12 mouse cellular contexts compared by ENCODE assay signal in the genomic region with DNA sequence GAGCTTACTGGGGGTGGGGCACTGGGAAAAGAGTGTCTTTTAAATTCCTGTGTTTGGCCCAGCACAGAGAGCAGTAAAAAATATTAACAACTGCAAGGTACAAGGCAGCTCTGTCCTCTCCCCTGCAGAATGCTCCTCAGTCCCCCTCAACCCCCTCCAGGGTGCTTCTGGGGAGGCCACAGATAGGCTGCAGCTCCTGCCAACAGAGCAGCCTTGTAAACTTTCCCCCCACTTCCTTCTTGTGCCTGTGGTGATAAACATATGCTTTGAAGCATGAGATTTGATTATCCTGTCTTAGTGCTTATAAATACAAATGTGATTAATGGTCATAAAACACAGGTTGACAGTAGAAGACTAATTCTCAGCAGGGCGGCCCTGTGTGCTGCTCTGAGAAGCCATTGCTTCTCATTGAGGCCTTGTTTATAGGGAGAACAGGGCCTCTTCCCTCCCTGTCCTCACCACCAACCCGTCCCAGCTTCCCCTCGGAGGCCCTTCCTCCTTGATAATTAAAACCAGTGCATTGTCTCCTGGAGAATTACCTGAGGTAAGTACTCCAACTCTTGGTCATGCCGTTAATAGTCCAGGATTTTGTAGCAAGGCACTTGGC. TPM values are rescaled to one million over a fixed set of nuclear protein-coding genes. Genes with fewer than 3 reads are reported as not detected.
DNase-seq lines count a peak whose midpoint lies in the region; ATAC-seq lines count a peak whose summit lies in the region.
"Had no signal": no experiment of that assay in that cellular context is flagged by ENCODE, and none has a peak within 500 bp of the region (broad histone marks: within the 10 kb centered on the region; RNA-seq: fewer than 3 reads in every experiment).

No protein-coding gene starts in this region.

- no peak overlapping the region for H3K9ac ChIP-seq in forebrain, embryonic 12.5 days
- no peak overlapping the region for H3K9ac ChIP-seq in lung, embryonic 15.5 days
- no peak overlapping the region for H3K9ac ChIP-seq in hindbrain, embryonic 11.5 days (ENCODE audit: low read depth, low read length)
- no peak overlapping the region for H3K9ac ChIP-seq in forebrain, embryonic 14.5 days (ENCODE audit: low read length)
- H3K9ac ChIP-seq: heart, embryonic 15.5 days; liver, embryonic 13.5 days; midbrain, embryonic 12.5 days had no signal

- DNase-seq in forebrain, embryonic 10.5 days (ENCODE audit: extremely low spot score, low spot score): no peak
- no peak for DNase-seq in lung, postnatal 36 days
- DNase-seq in hindbrain, embryonic 11.5 days (ENCODE audit: low spot score): peak; percentile 15
- DNase-seq in mesoderm, embryonic 11.5 days (ENCODE audit: low read depth, low spot score): peak; percentile 26
- no peak for DNase-seq in forebrain, embryonic 14.5 days (ENCODE audit: low spot score)
- DNase-seq in heart, adult 9 months (ENCODE audit: low spot score in 2 of 2): no peak
- DNase-seq: liver, embryonic 13.5 days had no signal

- WGBS in forebrain, embryonic 10.5 days: 30% methylated on average over 4 of the region's 4 CpGs
- 21% methylated on average over 4 of the region's 4 CpGs for WGBS in forebrain, embryonic 12.5 days
- 20% methylated on average over 4 of the region's 4 CpGs for WGBS in lung, embryonic 15.5 days
- WGBS in hindbrain, embryonic 11.5 days: 36% methylated on average over 4 of the region's 4 CpGs
- 9% methylated on average over 4 of the region's 4 CpGs for WGBS in forebrain, embryonic 14.5 days

- H3K9me3 ChIP-seq in forebrain, embryonic 10.5 days: no peaks in the 10 kb centered on the region
- H3K9me3 ChIP-seq in forebrain, embryonic 12.5 days: no peaks in the 10 kb centered on the region
- no peaks in the 10 kb centered on the region for H3K9me3 ChIP-seq in lung, embryonic 15.5 days
- H3K9me3 ChIP-seq in hindbrain, embryonic 11.5 days (ENCODE audit: control insufficient read depth, low read length): no peaks in the 10 kb centered on the region
- no peaks in the 10 kb centered on the region for H3K9me3 ChIP-seq in forebrain, embryonic 14.5 days (replicated peaks; ENCODE audit: control insufficient read depth, low read length)
- H3K9me3 ChIP-seq: heart, embryonic 15.5 days; liver, embryonic 13.5 days; midbrain, embryonic 12.5 days had no signal

- no peak overlapping the region for H3K4me2 ChIP-seq in forebrain, embryonic 12.5 days
- H3K4me2 ChIP-seq in lung, embryonic 15.5 days: no peak overlapping the region
- H3K4me2 ChIP-seq in hindbrain, embryonic 11.5 days (replicated peaks; ENCODE audit: low read depth, low read length): no peak overlapping the region
- no peak overlapping the region for H3K4me2 ChIP-seq in forebrain, embryonic 14.5 days (ENCODE audit: low read length)
- H3K4me2 ChIP-seq: heart, embryonic 15.5 days; liver, embryonic 13.5 days; midbrain, embryonic 12.5 days had no signal

- H3K4me3 ChIP-seq in forebrain, embryonic 10.5 days: no peak overlapping the region
- no peak overlapping the region for H3K4me3 ChIP-seq in forebrain, embryonic 12.5 days (replicated peaks)
- no peak overlapping the region for H3K4me3 ChIP-seq in lung, embryonic 15.5 days
- no peak overlapping the region for H3K4me3 ChIP-seq in hindbrain, embryonic 11.5 days (ENCODE audit: low read depth, low read length)
- H3K4me3 ChIP-seq in forebrain, embryonic 14.5 days (ENCODE audit: low read depth, low read length): no peak overlapping the region
- H3K4me3 ChIP-seq: heart, embryonic 15.5 days; left cerebral cortex, adult 2 months; liver, embryonic 13.5 days; midbrain, embryonic 12.5 days had no signal

- ATAC-seq in forebrain, embryonic 12.5 days (ENCODE audit: low FRiP score): no peak
- no peak for ATAC-seq in lung, embryonic 15.5 days (ENCODE audit: borderline replicate concordance, extremely low read depth, low FRiP score, low TSS enrichment)
- ATAC-seq in hindbrain, embryonic 11.5 days (ENCODE audit: low FRiP score): no peak
- no peak for ATAC-seq in forebrain, embryonic 14.5 days

- H3K4me1 ChIP-seq in forebrain, embryonic 10.5 days: peaks cover 24% of the 10 kb centered on the region
- peaks cover 13% of the 10 kb centered on the region; the same call in 1 of the 2 replicates for H3K4me1 ChIP-seq in forebrain, embryonic 12.5 days
- peaks cover 23% of the 10 kb centered on the region for H3K4me1 ChIP-seq in lung, embryonic 15.5 days
- 0 out of 2 replicates have a peak, but pooled peaks cover 2% of the 10 kb centered on the region for H3K4me1 ChIP-seq in hindbrain, embryonic 11.5 days (replicated peaks; ENCODE audit: control insufficient read depth, insufficient read depth, low read length)
- H3K4me1 ChIP-seq in forebrain, embryonic 14.5 days (ENCODE audit: control insufficient read depth, insufficient read depth, low read length): peaks cover 8% of the 10 kb centered on the region; the same call in 1 of the 2 replicates
- H3K4me1 ChIP-seq: liver, embryonic 13.5 days had no signal

- H3K36me3 ChIP-seq in forebrain, embryonic 10.5 days (replicated peaks): no peaks in the 10 kb centered on the region
- H3K36me3 ChIP-seq in forebrain, embryonic 12.5 days (replicated peaks): no peaks in the 10 kb centered on the region
- no peaks in the 10 kb centered on the region for H3K36me3 ChIP-seq in lung, embryonic 15.5 days
- H3K36me3 ChIP-seq in hindbrain, embryonic 11.5 days (ENCODE audit: control insufficient read depth, insufficient read depth, low read length): no peaks in the 10 kb centered on the region
- H3K36me3 ChIP-seq in forebrain, embryonic 14.5 days (ENCODE audit: control insufficient read depth, insufficient read depth, low read length): no peaks in the 10 kb centered on the region
- H3K36me3 ChIP-seq: heart, embryonic 15.5 days; liver, embryonic 13.5 days; midbrain, embryonic 12.5 days had no signal

- H3K27ac ChIP-seq in forebrain, embryonic 10.5 days: peak overlapping the region; percentile 63; the same call in 1 of the 2 replicates
- H3K27ac ChIP-seq in forebrain, embryonic 12.5 days: no peak overlapping the region
- 0 out of 2 replicates have a peak overlapping the region, but pooled peaks have one; percentile 1 for H3K27ac ChIP-seq in lung, embryonic 15.5 days
- H3K27ac ChIP-seq in hindbrain, embryonic 11.5 days (ENCODE audit: low read depth, low read length): no peak overlapping the region
- H3K27ac ChIP-seq in forebrain, embryonic 14.5 days (ENCODE audit: low read depth, low read length): no peak overlapping the region
- H3K27ac ChIP-seq: heart, embryonic 15.5 days; left cerebral cortex, adult 2 months; liver, embryonic 13.5 days; midbrain, embryonic 12.5 days had no signal

- H3K27me3 ChIP-seq in forebrain, embryonic 10.5 days (ENCODE audit: poor library complexity, severe bottlenecking): peaks cover 5% of the 10 kb centered on the region; the same call in 1 of the 2 replicates
- H3K27me3 ChIP-seq in forebrain, embryonic 12.5 days: peaks cover 60% of the 10 kb centered on the region
- no peaks in the 10 kb centered on the region for H3K27me3 ChIP-seq in lung, embryonic 15.5 days
- H3K27me3 ChIP-seq in hindbrain, embryonic 11.5 days (ENCODE audit: control insufficient read depth, insufficient read depth, low read length): no peaks in the 10 kb centered on the region
- no peaks in the 10 kb centered on the region for H3K27me3 ChIP-seq in forebrain, embryonic 14.5 days (replicated peaks; ENCODE audit: control insufficient read depth, insufficient read depth, low read length)
- H3K27me3 ChIP-seq: liver, embryonic 13.5 days; midbrain, embryonic 12.5 days had no signal

RNA-seq across cellular contexts. Expression of gene Rora, which starts 41.4 kb away (rescaled TPM):
- polyA plus RNA-seq in forebrain, embryonic 10.5 days (2016; fragmentation: Nextera tagmentation; extraction: Ambion mirVana): 5.6 and 5.7 TPM in 2 replicates
- 6.2 and 7.3 TPM in 2 replicates for polyA plus RNA-seq in forebrain, embryonic 12.5 days (2016; fragmentation: Nextera tagmentation; extraction: Ambion mirVana)
- polyA plus RNA-seq in lung, embryonic 15.5 days (2015; fragmentation: Nextera tagmentation; extraction: Ambion mirVana): 6.8 and 6.9 TPM in 2 replicates
- polyA plus RNA-seq in hindbrain, embryonic 11.5 days (2014; fragmentation: Nextera tagmentation; extraction: Ambion mirVana): 3.3 and 3.8 TPM in 2 replicates
- polyA plus RNA-seq in forebrain, embryonic 14.5 days (2014; fragmentation: Nextera tagmentation; extraction: Ambion mirVana): 15.2 and 17.0 TPM in 2 replicates

Comparison
In these comparisons a context has a peak if more than half of its experiments do, and no peak if none do; other contexts are left out.
1. H3K27ac ChIP-seq: peak in forebrain, embryonic 10.5 days (single experiment) and lung, embryonic 15.5 days (single experiment); none in forebrain, embryonic 12.5 days (single experiment), hindbrain, embryonic 11.5 days (single experiment) and forebrain, embryonic 14.5 days (single experiment).
2. DNase-seq: peak in hindbrain, embryonic 11.5 days (single experiment) and mesoderm, embryonic 11.5 days (single experiment); none in forebrain, embryonic 10.5 days (single experiment), lung, postnatal 36 days (single experiment), forebrain, embryonic 14.5 days (single experiment) and heart, adult 9 months (0 of 2).